Mouse (Mus musculus) embryonic fibroblast, embryonic 13.5 days (primary cell): ENCODE measurements around the gene Strn.

Experiments
- CTCF ChIP-seq: IDR thresholded peaks from 2 replicates; pipeline ENCODE4 v1.5.1; 2011; ENCODE audit warnings: mild to moderate bottlenecking, control low read depth, low read length, moderate library complexity, borderline replicate concordance; ENCODE audit not compliant: insufficient read depth
- POLR2A ChIP-seq: IDR thresholded peaks from 2 replicates; pipeline ENCODE4 v1.6.1; 2011; ENCODE audit warnings: low read depth, mild to moderate bottlenecking, control low read depth, low read length, moderate library complexity

DNA sequence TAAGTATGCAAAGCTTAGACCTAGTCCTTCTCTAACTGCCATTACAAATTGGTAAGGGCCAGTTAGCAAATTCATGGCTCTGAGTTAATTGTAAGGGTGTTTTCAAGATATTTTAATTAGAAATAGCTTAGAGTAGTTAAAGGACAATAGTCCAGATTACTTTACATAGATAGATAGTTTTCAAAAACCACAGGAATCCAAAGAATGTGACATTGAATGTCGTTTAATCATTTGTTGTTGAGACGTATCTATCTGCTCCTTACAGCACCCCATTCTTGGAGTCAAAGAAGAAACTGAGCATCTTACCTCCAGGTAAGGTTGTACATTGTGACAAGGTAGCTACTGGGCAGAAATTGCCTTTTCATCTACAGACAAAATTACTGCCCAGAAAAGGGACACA, 26.7 kb downstream of the Strn start:
- TF ChIP-seq POLR2A (no peak), CTCF (no peak)
